Mouse (Mus musculus): ENCODE measurements around the gene Smurf2. TPM values are rescaled to one million over a fixed set of nuclear protein-coding genes. Genes with fewer than 3 reads are reported as not detected.

Smurf2 gene
- polyA plus RNA-seq (2012; rRNA removed), result 12.1 and 14.7 TPM in 2 replicates

DNA sequence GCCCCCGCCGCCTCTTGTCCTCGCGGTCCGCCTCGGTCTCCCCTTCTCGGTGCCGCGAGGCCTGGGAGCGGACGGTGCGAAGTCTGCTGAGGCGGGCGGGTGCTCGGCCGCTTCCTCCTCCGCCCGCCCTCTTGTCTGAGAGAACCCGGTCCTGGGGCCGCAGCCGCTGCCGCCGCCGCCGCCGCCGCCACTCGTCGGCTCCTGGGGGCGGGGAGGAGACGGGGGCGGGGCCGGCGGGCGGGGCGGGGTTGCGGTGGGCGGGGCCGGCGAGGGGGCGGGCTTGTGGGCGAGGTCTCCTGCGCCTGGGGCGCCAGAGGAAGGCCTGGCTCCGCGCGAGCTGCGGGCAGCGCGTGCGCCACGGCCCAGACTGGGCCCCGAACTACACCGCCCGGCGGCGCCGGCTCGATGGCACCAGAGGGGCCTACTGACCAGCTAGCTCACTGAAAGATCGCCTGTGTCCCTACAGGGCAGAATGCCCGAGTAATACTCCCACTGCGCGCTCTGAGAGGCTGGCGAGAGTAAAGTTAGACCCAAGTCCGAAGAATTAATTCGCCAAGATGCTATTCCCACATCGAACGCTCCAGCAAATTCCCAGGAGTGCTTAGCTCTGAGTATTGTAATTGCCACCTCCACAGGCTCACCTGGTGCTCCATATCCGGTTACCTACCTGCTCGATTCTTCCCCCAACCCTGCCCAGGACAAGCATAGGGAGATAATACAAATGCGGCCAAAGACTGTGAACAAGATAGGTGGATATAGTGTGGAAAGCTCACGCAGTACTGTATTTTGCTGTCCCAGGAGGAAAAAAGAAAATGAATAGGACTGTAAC is at the start of gene Smurf2:
Smurf2 (minus strand) TSS at position 165 of the 829 bp plus-strand sequence.
- H3K27ac ChIP-seq (ENCODE audit: insufficient read depth, low read depth, low read length), result peak within 1 kb of the TSS; percentile 94
- peak; percentile 92 for DNase-seq
- H3K27me3 ChIP-seq (replicated peaks; ENCODE audit: control insufficient read depth, insufficient read depth, low read length), result no peaks in the 10 kb centered on the region
- WGBS, result 3% methylated on average over 58 of the region's 72 CpGs
- no peaks in the 10 kb centered on the region for H3K36me3 ChIP-seq (ENCODE audit: control insufficient read depth, insufficient read depth, low read length)
- peak within 1 kb of the TSS; percentile 81 for H3K4me3 ChIP-seq (ENCODE audit: insufficient read depth, low read depth, low read length)
- H3K4me1 ChIP-seq (ENCODE audit: control insufficient read depth, insufficient read depth, low read length), result peaks cover 7% of the 10 kb centered on the region; the same call in 1 of the 2 replicates
- peak; percentile 58 for TF ChIP-seq POLR2A (IDR thresholded peaks at IDR 0.05; ENCODE audit: low read depth, low read length)
- no peak for TF ChIP-seq CTCF (conservative IDR thresholded peaks at IDR 0.05; ENCODE audit: insufficient read depth, insufficient read length, low read depth, low read length)

DNA sequence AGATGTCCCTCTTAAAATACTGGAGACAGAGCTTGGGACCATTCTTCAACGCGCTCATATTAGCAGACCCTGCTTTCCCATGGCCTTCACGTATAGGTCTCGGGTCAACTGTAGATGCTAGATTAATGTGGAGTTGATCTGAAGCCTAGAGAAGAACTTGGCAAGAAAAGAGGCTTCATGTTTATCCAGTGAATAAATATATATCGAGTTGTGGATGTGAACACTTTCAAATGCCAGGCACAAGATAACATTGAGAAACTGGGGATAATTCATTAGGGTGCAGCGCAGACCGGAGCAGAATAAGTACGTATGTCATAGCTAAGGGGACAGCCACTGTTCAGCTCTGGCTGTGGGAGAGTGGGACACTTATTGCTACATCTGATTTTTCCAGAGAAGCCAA is 49.3 kb upstream of the Smurf2 start:
- H3K27me3 ChIP-seq (replicated peaks; ENCODE audit: control insufficient read depth, insufficient read depth, low read length), result no peaks in the 10 kb centered on the region
- no peak for DNase-seq
- H3K36me3 ChIP-seq (ENCODE audit: control insufficient read depth, insufficient read depth, low read length), result no peaks in the 10 kb centered on the region
- H3K4me3 ChIP-seq (ENCODE audit: insufficient read depth, low read depth, low read length), result no peak overlapping the region
- H3K27ac ChIP-seq (ENCODE audit: insufficient read depth, low read depth, low read length), result no peak overlapping the region
- H3K4me1 ChIP-seq (ENCODE audit: control insufficient read depth, insufficient read depth, low read length), result no peaks in the 10 kb centered on the region
- WGBS, result 88% methylated on average over 8 of the region's 8 CpGs
- TF ChIP-seq POLR2A (IDR thresholded peaks at IDR 0.05; ENCODE audit: low read depth, low read length) (no peak), CTCF (conservative IDR thresholded peaks at IDR 0.05; ENCODE audit: insufficient read depth, insufficient read length, low read depth, low read length) (no peak)

DNA sequence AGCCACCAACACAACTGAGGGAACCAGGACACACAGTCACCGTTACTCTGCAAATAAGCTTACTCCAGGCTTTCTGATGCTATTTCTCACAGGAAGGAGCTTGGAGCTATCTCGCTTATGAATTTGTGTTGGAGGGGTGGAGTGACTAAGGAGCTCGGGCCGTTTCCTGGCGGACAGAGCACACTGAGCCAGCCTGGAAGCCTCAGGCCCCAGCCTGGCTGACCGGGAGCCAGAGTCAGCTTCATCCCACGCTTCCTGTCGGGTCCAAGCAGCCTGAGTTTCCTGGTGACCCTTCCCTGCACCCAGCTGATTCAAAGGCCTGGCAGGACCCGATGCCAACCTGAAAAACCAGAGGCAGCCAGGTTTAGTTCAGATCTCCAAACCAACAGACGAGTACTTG is 47.1 kb upstream of the Smurf2 start:
- Histone ChIP-seq H3K4me1 (ENCODE audit: control insufficient read depth, insufficient read depth, low read length) (no peaks in the 10 kb centered on the region), H3K27ac (ENCODE audit: insufficient read depth, low read depth, low read length) (peak overlapping the region; percentile 37; the same call in 1 of the 2 replicates), H3K36me3 (ENCODE audit: control insufficient read depth, insufficient read depth, low read length) (no peaks in the 10 kb centered on the region), H3K4me3 (ENCODE audit: insufficient read depth, low read depth, low read length) (no peak overlapping the region), H3K27me3 (replicated peaks; ENCODE audit: control insufficient read depth, insufficient read depth, low read length) (no peaks in the 10 kb centered on the region)
- peak; percentile 83 for DNase-seq
- TF ChIP-seq POLR2A (IDR thresholded peaks at IDR 0.05; ENCODE audit: low read depth, low read length), result no peak
- no peak for TF ChIP-seq CTCF (conservative IDR thresholded peaks at IDR 0.05; ENCODE audit: insufficient read depth, insufficient read length, low read depth, low read length)
- 43% methylated on average over 10 of the region's 10 CpGs for WGBS

DNA sequence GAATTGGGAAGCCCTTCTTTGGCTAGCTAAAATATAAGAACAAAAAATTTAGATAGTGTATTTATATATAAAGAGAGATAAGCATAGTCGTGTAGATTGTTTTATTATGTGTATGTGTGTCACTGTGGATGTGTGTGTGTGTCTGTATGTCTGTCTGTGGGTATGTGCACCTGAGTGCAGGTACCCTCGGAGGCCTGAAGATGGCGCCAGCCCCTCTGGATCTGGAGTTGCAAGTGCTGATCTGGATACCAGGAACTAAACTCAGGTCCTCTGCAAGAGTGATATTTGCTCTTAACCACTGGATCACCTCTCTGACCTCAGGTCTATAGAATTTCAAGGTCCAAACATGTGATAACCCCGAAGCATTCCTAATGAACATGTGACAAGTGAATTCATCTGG is 45.4 kb upstream of the Smurf2 start:
- Histone ChIP-seq H3K36me3 (ENCODE audit: control insufficient read depth, insufficient read depth, low read length) (no peaks in the 10 kb centered on the region), H3K4me3 (ENCODE audit: insufficient read depth, low read depth, low read length) (no peak overlapping the region), H3K4me1 (ENCODE audit: control insufficient read depth, insufficient read depth, low read length) (no peaks in the 10 kb centered on the region), H3K27me3 (replicated peaks; ENCODE audit: control insufficient read depth, insufficient read depth, low read length) (no peaks in the 10 kb centered on the region), H3K27ac (ENCODE audit: insufficient read depth, low read depth, low read length) (no peak overlapping the region)
- 94% methylated on average over 4 of the region's 4 CpGs for WGBS
- TF ChIP-seq CTCF (conservative IDR thresholded peaks at IDR 0.05; ENCODE audit: insufficient read depth, insufficient read length, low read depth, low read length) (0 out of 2 replicates have a peak, but pooled peaks have one; percentile 2), POLR2A (IDR thresholded peaks at IDR 0.05; ENCODE audit: low read depth, low read length) (no peak)
- DNase-seq, result no peak

DNA sequence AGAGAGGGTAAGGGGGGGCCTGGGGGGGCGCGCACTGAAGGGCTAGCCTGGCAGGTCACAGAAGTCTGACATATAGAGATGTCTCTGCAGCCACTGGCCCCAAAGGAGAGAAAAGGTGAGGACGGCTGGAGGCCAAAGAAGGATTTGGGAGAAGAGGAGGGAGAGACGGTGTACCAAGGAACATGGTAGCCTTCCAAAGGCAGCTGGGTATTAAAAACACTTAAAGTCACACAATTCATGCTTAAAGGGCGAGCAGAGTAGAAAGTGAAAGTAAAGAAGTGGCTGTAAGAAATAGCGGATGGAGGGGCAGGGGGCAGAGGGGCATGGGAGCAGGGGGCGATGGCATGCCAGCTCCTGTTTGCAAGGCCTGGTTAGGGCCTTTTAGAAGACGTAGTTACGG is 41.8 kb upstream of the Smurf2 start:
- H3K4me1 ChIP-seq (ENCODE audit: control insufficient read depth, insufficient read depth, low read length), result no peaks in the 10 kb centered on the region
- no peak overlapping the region for H3K27ac ChIP-seq (ENCODE audit: insufficient read depth, low read depth, low read length)
- no peak overlapping the region for H3K4me3 ChIP-seq (ENCODE audit: insufficient read depth, low read depth, low read length)
- H3K36me3 ChIP-seq (ENCODE audit: control insufficient read depth, insufficient read depth, low read length), result no peaks in the 10 kb centered on the region
- no peaks in the 10 kb centered on the region for H3K27me3 ChIP-seq (replicated peaks; ENCODE audit: control insufficient read depth, insufficient read depth, low read length)
- no peak for DNase-seq
- TF ChIP-seq POLR2A (IDR thresholded peaks at IDR 0.05; ENCODE audit: low read depth, low read length) (no peak), CTCF (conservative IDR thresholded peaks at IDR 0.05; ENCODE audit: insufficient read depth, insufficient read length, low read depth, low read length) (no peak)
- 75% methylated on average over 9 of the region's 9 CpGs for WGBS

DNA sequence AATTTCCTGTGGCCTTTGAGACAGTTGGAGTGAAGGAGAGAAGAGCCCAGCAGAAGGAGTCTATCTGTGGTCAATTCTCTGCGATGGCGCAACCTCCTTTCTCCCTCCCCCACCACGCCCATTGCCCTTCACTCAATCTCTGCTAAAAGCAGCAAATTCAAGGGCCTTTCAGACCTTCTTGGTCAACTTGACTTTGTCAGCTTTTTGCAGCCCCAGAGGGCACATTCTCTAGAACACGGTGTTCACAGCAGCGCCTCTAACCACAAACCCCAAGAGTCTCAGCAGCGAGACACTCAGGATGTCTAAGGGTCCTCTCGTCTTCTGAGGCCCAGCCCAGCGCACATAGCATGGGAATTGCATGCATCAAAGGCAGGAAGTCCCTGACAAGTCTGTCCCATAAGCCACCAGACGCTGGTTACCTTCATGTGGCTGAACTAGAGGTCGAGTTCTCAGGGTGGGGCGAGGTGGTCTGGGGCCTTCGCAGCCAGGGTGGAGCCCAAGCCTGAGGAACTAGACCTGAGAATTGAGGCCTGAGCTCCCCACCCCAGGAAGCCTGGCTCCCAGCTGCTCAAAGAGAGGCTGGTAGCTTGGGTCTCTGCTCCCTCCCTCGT is 41.1 kb upstream of the Smurf2 start:
- Histone ChIP-seq H3K27me3 (replicated peaks; ENCODE audit: control insufficient read depth, insufficient read depth, low read length) (no peaks in the 10 kb centered on the region), H3K4me1 (ENCODE audit: control insufficient read depth, insufficient read depth, low read length) (no peaks in the 10 kb centered on the region), H3K36me3 (ENCODE audit: control insufficient read depth, insufficient read depth, low read length) (no peaks in the 10 kb centered on the region), H3K27ac (ENCODE audit: insufficient read depth, low read depth, low read length) (no peak overlapping the region), H3K4me3 (ENCODE audit: insufficient read depth, low read depth, low read length) (no peak overlapping the region)
- 68% methylated on average over 13 of the region's 13 CpGs for WGBS
- peak; percentile 52 for DNase-seq
- TF ChIP-seq CTCF (conservative IDR thresholded peaks at IDR 0.05; ENCODE audit: insufficient read depth, insufficient read length, low read depth, low read length) (no peak), POLR2A (IDR thresholded peaks at IDR 0.05; ENCODE audit: low read depth, low read length) (no peak)

DNA sequence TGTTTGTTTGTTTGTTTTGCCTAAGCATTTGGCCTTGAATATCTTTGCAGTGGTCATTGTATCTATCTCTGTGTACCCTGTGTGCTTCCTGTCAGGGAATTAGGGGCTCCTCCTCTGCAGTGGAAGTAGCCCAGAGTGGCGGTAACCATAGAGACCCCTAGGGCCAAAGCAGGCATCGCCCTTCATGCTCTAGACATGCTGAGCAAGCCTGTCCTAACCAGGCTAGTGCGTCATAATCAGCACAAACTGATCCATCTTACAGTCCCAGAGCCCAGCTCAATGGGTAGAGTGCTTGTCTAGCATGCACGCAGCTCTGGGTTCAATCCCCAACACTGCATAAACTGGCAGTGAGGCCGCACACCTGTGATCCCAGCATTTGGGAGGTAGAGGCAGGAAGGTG is 38.6 kb upstream of the Smurf2 start:
- 84% methylated on average over 5 of the region's 5 CpGs for WGBS
- no peak for DNase-seq
- no peaks in the 10 kb centered on the region for H3K27me3 ChIP-seq (replicated peaks; ENCODE audit: control insufficient read depth, insufficient read depth, low read length)

More for the DNA sequence above, 38.6 kb upstream of the Smurf2 start:
- TF ChIP-seq POLR2A (IDR thresholded peaks at IDR 0.05; ENCODE audit: low read depth, low read length), result no peak
- no peak overlapping the region for H3K27ac ChIP-seq (ENCODE audit: insufficient read depth, low read depth, low read length)
- H3K36me3 ChIP-seq (ENCODE audit: control insufficient read depth, insufficient read depth, low read length), result no peaks in the 10 kb centered on the region
- H3K4me3 ChIP-seq (ENCODE audit: insufficient read depth, low read depth, low read length), result no peak overlapping the region
- H3K4me1 ChIP-seq (ENCODE audit: control insufficient read depth, insufficient read depth, low read length), result 0 out of 2 replicates have a peak, but pooled peaks cover 2% of the 10 kb centered on the region
